Mouse (Mus musculus): ENCODE measurements at regions not wholly inside any gene's neighbourhood (a gene's known extent, or its start where the extent isn't known, plus 50 kb on each side); places are given as distances from the start of the nearest gene placed in this dataset.

DNA sequence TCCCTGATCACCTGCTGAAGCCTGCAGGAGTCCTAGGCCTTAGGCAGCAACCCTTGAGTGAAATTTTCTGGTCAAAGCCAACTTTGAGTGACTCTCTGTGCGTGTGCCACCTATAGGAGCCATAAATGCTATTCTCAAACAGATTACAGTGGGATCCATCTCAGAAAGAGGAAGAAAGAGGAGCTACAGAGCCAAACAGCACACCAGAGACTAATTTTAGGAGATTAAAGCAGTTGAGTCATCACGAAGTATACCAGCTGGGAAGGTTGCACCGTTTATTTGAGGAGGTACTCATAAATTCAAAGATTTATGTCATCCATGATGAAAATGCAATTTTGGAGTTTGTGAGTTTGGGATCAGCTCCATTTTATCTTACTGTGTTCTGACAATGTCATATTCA lies 54.3 kb downstream of the Gm9376 start:
- TF ChIP-seq POLR2A (IDR thresholded peaks at IDR 0.05; ENCODE audit: insufficient read depth, low read depth, low read length), result no peak
- no peak for TF ChIP-seq CTCF (IDR thresholded peaks at IDR 0.05; ENCODE audit: insufficient read depth, low read depth, low read length)

Measured in olfactory bulb, adult 2 months (tissue).